Mouse (Mus musculus): ENCODE measurements around the gene Sdhaf1.

GRCm38 (mm10) chr7:30363344-30363738 is 39.6 kb upstream of the Sdhaf1 start:
- TF ChIP-seq POLR2A (IDR thresholded peaks at IDR 0.05; ENCODE audit: low read depth, low read length) (no peak), CTCF (IDR thresholded peaks at IDR 0.05; ENCODE audit: extremely low read depth, insufficient read depth, insufficient read length, insufficient replicate concordance) (no peak)
